Mouse (Mus musculus) small intestine, adult 2 months (tissue): ENCODE measurements around the gene Myl12a.

Experiments used
- CTCF ChIP-seq: fragments of 200-500 bp; IDR thresholded peaks from 2 replicates; pipeline ENCODE4 v1.5.1; 2012; ENCODE audit warnings: low read depth, mild to moderate bottlenecking, control low read depth, inconsistent platforms, low read length, moderate library complexity, mixed read lengths; ENCODE audit not compliant: insufficient replicate concordance, insufficient read length; ENCODE audit errors: extremely low read depth
- POLR2A ChIP-seq: fragments of 200-500 bp; IDR thresholded peaks from 2 replicates; pipeline ENCODE4 v1.6.1; 2012; ENCODE audit warnings: low read depth, mild to moderate bottlenecking, control low read depth, inconsistent platforms, low read length, moderate library complexity

GRCm38 (mm10) chr17:71008676-71009075 lies 6.0 kb upstream of the Myl12a start:
- TF ChIP-seq CTCF (no peak), POLR2A (no peak)
